Mouse (Mus musculus) spleen, adult 2 months (tissue): Measurements from ENCODE around the gene Lhfp.

Experiments used
- CTCF ChIP-seq: fragments of 200-500 bp; IDR thresholded peaks from 2 replicates; pipeline ENCODE4 v1.5.1; 2011; ENCODE audit warnings: mild to moderate bottlenecking, inconsistent platforms; ENCODE audit not compliant: insufficient read depth, insufficient read length, insufficient replicate concordance; ENCODE audit errors: extremely low read depth
- POLR2A ChIP-seq: fragments of 200-500 bp; IDR thresholded peaks from 2 replicates; pipeline ENCODE4 v1.6.1; 2011; ENCODE audit warnings: low read depth, low read length, inconsistent platforms

DNA sequence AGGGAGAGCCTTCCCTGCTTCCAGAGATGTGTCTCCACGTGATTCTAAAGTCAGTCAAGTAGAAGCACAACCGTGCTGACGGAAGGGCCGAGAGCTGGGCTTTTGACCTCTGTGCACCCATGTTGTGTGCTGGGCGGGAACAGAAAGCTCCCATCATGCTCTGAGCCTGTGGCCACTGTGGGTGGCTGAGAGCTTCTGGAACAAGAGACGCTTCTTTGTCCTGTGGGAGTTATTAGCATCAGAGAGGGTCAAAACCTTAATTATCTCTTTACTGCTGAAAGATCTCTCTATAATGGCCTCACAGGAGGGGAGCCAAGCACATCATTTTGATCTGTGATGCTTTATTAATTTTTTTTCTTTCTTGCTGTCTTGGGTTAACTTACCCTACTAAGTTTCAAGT is 253.5 kb downstream of the Lhfp start:
- no peak for TF ChIP-seq CTCF
- no peak for TF ChIP-seq POLR2A
